Mouse (Mus musculus) adrenal gland, postnatal 36 days (tissue): ENCODE measurements around the gene Tyk2. TPM values are rescaled to one million over a fixed set of nuclear protein-coding genes. Genes with fewer than 3 reads are reported as not detected.

Experiments used
- DNase-seq, 2 experiments: peaks; one replicate each; pipeline ENCODE4 v3.0.0; 2021; ENCODE audit warnings: mixed read lengths in 1 of 2
- total RNA-seq, 2 experiments: library from RNA; stranded (reverse); gene quantifications; 2 replicates each; pipeline ENCODE4 v1.2.3; 2021

Tyk2 gene
- total RNA-seq, 2 experiments from 2014 or later, result 14.6 to 15.2 TPM

DNA sequence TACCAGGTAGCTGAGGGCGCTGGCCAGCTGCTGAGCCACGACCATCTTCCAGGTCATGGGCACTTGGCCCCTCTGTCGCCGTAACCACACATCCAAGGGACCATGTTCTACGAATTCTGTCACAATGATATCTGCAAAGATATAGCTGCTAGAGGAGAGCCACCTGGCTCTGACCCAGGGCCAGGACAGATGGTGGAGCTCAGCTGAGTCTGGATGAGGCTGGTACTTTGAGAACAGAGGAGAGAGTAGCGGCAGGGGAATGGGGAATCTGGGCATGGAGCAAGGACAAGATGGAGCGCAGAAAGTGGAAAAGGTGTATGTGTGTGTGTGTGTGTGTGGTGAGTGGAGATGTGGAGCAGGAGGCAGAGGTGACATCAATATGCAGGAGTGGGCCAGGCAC lies 16.9 kb downstream of the Tyk2 start:
- no peak for DNase-seq

DNA sequence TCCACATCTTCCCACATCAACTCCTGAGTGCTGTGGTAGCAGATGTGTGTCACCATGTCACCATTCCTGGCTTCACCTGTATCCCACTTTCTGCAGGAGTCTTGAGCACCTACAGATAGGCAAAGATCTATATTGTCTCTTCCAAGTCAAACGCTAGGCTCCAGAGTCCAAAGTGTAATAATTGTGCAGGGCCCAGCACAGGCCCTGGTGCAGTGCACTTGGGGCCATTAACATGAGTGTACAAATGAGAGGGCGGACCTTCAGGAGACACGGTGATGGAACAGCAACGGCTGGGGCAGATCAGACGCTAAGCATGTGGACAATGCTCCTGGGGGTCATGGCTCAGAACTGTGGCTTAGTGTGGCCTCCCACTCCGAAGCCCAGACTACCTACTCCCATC lies 17.3 kb downstream of the Tyk2 start:
- DNase-seq, result no peak

DNA sequence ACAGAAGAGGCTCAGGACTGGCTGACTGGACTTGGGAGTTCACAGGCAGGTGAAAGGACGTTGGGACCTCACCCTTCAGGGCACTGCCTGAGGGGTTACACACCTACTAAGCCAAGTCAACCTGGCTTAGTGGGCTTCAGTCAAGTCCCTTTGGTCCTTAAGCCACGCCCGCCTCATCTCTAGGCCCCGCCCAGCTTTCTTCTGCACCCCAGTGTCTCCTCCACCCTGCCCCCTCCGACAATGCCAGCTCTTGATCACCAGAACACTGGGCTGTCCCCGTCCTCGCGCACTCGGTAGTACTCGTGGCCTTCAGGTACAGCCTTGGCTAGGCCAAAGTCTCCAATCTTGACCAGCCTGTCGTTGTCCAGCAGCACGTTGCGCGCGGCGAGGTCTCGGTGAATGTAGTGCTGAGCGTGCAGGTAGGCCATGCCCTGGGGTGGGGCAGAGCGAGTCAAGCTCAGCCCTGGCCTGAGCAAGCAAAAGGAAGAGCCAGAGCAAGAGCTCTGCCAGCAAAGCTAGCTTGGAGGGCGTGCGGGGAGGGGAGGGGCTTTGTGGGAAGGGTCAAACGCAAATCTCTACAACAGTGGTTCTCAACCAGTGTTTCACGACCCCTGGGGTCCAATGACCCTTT lies 23.3 kb downstream of the Tyk2 start:
- no peak for DNase-seq

DNA sequence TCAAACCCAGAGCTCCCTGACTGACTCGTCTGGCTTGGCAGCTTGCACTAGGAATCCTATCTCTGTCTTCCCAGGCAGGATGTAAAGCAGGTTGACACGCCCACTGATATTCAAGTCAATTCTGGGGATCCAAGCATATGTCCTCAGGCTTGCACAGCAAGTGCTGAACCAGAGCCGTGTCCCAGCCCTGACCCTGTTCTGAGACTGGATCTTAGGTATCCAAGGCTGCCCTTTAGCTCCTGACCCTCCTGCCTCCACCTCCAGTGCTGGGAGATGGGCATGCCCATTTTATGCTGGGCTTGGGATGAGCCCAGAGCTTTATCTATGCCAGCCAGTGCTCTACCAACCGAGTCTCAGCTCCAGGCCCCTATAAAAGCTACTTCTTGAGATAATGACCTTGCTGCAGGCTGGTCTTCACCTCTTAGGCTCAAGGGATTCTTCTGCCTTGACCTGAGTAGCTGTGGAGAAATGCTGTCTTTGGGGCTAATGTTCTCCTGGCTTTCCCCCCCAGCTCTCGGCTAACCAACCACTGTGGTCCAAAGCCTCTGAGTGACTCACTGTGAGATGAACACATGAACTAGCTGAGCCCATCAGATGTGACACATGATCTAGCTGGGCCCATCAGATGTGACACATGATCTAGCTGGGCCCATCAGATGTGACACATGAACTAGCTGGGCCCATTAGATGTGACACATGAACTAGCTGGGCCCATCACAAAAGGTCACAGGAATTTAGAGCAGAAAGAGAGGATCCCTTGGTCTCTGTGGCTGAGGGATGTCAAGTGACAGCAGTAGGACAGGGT lies 25.1 kb downstream of the Tyk2 start:
- no peak for DNase-seq

DNA sequence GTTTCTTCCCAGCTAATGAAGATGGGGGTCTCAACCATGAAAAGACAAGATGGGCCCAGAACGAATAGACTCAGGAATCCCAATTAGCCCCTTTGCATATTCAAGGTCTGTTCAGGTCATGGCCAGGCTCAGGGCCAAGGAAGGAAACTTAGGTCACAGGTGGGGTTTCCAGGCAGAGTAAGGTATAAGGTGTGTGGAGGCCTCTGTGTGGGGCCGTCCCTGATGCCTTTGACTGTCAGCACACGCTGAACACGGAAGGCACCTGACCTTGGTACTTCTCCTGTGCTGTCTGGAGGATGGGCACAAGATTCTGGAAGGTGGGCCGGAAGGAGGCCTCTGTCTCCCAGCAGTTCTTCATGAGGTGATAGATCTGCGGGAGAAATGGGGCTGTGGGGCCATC lies 26.2 kb downstream of the Tyk2 start:
- DNase-seq, result no peak

DNA sequence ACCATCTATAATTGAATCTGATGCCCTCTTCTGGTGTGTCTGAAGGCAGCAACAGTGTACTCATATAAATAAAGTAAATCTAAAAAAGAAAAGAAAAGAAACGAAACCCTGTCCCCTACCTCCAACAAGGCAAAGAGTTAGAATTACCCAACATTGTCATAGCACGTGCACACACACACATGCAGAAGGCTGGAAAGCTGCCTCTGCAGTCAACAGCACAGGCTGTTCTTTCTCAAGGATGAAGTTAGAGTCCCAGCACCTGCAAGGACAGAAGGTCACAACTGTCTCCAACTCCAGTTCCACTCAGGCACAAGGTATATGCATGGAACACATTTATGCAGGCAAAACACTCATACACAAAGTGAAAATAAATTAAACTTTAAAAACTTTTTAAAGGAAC lies 29.0 kb downstream of the Tyk2 start:
- DNase-seq, result peak in 1 of 2 experiments; percentile 56

DNA sequence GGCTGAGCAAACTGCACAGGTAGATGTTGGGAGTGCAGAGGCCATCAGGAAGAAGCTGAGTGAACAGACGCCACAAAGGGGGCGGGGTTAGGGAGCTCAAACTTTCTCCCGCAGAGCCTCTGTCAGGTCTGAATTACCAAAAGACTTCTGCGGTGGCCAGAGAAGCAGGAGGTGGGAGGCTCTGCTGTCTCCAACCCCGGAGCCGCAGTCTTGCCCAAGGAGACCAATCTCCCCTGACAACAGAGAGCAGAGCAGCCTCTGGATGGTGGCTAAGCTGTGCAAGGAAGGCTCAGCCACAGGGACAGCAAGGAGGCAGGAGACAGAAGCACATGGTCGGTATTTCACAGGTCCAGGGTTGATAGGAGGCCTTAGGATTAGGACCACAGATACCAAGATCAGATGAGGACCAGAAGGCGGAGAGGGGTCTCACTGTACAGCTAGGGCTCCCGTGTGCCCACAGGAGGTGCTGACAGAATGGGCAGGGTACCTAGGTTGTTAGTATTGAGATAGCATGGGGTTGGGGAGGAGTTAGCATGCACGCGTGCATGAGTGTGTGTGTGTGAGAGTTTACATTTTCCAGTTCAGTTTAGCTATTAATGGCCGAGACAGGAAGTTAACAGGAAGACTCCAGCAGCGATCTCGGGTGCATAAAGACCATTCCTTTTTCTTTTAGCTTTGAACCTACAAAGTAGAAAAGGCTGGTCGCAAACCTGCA lies 30.4 kb downstream of the Tyk2 start:
- no peak for DNase-seq

DNA sequence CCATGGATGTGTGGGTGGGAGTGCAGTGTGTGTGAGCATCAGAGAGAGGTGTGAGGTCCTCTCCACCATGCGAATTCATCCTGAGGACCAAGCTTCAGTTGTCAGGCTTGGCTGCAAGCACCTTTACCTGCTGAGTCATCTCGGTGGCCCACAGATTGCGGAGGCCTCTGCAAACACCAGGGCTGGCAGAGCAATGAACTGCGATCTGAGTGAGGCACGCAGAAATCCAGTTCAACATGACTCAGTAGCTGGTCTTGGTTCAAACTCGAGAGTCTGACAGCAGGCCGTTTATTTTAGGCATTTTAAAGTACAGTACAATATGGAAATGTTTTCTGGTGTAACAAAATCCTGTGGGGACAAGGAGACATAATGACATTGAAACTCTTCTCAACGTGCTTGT lies 33.2 kb downstream of the Tyk2 start:
- peak; percentile 42 to 54 for DNase-seq

DNA sequence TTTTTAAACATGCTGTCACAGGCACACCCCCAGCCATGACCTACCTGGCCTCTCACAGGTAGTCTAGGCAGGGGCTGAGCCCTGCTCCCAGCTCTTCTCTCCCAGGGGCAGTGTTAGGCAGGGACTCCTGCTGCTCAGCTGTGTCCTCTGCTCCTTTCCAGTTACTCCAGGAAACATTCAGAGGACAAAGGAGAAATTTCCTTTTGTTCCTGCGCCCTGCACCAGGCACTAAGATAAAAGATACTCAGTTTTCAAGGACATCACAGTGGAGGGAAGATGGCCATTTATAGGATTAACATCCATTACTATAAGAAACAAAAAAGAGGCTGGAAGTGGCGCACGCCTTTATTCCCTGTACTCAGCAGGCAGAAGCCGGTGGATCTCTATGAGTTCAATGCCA lies 35.1 kb downstream of the Tyk2 start:
- no peak for DNase-seq

DNA sequence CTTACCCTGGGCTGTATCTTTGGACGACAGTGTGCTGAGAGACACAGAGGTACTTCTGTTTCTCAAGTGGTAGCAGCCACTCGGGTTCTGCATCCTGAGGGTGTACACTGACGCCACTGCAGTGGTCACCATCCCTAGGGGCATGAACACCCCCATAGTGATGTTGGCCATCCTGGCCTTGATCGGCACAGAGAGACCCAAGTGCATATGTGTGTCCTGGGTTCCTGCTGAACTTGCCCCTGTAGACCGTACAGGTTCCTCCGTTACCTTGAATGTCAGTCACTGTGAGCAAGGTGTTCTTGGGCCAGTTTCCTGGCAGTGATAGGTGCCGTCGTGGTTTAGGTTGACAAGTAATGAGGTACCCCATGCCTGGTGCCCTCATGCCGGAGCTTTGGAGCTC lies 37.6 kb downstream of the Tyk2 start:
- DNase-seq, result no peak

DNA sequence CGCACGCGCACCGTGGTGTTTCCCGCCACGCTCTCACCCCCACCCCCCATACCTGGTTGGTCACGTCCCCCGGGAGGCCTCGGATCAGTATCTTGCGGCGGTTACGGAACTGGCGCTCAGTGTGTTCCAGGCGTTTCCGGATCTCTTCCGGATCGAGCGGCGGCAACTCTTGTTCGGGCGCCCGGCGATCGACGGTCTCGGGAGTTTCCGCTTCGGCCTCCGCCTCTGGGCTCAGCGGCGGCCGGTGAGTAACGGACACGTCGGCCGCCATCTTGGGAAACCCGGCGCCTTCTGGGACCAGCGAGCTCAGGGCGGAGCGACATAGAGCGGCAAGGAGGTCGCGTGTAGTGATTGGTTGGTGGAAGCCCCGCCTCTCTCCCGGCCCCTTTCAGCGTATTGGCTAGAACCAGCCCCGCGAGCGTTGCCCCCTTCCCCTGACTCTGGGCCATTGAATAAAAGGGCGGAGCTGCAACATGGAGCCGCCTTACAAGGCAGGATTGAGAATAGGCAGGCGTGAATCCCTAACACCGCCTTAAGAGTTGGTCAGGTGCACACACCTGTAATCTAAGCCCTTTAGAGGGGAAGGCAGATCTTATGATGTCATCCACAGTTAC lies 39.2 kb downstream of the Tyk2 start, which contains the start of the genes Gm38431 and Raver1:
Gene Gm38431, minus strand, starts transcription at position 291 of the 614 bp plus-strand sequence.
Gene Raver1, minus strand, starts transcription at position 302 of the 614 bp plus-strand sequence.
- DNase-seq, result peak; percentile 98 to 99

DNA sequence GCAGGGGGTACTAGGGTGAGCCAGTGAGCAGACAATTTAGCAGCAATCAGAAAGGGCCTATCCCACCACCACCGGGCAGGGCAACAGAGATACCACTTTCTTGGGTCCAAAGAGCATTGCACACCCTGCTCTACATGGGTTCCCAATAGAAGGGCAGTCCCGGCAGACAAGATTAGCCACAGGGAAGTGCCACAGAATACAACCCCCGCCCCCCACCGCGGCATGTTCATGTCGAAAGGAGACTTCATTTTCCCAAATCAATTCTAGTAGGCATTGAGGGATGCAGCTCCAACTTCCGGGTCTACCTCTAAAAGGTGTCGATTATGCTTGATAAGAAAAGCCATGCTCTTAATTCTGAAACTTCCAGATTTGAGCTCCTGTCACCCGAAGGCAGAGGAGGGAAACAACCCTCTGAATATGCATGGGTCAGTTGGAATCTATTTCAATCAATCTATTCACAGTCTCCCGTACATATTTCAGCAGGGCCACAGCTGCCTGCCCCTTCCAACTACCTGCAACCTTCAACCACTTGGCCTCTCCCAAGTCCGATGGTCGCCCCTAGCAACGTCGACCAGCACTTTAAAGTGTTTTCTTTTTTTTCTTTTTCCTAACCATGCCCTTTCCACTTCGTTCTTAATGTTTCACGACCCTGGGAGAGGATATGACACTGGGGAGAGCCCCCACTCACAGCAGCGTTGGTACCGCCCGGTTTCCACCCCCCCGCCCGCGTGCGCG lies 39.9 kb downstream of the Tyk2 start:
- no peak for DNase-seq

DNA sequence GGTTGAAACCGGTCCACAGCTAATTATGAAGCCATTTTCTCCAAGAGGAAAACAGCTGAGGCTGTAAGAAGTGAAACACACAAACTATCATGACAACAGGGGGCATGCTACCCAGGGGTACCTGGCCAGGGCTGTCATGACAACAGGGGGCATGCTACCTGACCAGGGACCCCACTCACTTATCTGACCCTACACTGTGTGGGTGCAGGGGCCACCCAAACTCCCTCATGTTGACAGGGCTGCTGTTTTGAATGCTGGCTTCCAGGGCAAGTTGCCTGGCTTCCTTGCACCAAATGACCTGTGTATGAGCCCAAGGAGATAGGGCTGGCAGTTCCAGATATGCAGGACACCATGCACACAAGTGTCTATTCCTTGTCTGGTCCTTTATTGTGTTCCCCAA lies 40.5 kb downstream of the Tyk2 start:
- DNase-seq, result no peak

DNA sequence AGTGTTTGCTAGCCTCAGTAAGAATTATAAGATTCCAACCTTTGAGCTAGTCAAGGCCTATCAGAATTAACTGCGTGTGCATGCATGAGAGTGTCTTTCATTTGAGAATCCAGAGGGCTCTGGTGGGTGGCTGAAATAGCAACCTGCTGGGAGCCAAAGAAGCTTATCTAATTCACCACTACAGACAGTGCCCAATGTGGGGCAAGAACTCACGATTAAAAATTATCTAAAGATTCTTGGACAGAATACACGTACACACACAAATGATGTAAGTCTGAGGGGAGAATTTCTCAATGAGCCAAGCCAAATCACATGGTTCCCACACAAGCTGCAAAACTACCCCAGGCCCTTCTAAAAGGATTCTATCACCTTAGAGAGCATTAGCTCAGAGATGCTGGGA lies 47.7 kb downstream of the Tyk2 start:
- no peak for DNase-seq

DNA sequence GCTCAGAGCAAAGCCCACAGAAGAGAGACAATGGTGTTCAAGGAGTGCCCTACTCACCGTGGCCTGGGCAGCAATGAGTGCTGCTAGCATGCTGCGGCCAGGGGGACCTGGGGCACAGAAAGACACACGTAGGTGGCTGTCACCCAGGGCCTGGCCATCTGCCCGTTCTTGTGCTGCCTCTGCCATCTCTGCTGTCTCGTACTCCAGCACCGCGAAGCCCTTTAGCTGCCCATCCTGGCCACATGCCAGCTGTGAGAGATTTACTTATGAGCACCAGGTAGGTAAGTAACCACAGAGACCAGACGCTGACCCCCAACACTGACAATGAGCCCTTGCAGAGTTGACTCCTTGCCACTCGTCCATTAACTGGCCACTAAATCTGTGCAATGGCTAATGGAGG lies 49.9 kb downstream of the Tyk2 start:
- no peak for DNase-seq

DNA sequence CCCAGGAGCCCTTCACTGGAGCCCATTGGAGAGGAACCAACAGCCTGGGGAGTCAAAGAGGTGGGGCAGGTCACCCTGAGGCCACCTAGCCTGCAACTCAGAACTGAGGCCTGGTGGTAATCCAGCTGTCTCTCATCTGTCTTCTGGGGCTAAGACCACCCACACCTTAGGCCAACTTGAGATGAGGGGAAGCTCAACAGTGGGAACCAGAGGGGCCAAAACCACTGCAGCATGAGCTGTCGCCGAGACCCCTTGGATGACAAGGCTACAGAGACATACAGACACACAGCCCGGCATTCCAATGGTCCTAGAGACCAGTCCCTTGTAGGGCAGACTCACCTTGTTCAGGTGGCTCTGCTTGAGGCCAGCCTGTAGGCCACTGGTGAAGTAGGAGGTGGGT lies 55.4 kb downstream of the Tyk2 start:
- no peak for DNase-seq

DNA sequence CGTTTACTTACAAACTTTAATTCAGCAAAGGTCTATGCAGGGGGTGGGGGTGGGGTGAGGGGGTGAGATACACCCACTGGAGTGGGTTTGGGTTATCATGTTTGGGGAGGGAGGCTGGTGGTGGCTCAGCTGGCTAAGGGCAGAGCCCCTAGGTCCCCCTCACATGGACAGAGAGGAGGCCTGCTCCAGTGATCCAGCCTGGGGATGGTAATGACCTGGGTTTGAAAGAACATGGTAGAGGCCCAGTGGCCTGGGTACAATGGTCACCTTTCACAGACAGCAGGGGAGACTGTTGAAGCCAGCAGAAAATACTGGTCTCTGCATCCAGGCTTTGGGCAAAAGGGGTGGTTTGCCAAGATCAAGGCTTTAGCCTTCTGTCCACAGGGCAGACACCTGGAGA lies 56.9 kb downstream of the Tyk2 start:
- DNase-seq, result no peak

DNA sequence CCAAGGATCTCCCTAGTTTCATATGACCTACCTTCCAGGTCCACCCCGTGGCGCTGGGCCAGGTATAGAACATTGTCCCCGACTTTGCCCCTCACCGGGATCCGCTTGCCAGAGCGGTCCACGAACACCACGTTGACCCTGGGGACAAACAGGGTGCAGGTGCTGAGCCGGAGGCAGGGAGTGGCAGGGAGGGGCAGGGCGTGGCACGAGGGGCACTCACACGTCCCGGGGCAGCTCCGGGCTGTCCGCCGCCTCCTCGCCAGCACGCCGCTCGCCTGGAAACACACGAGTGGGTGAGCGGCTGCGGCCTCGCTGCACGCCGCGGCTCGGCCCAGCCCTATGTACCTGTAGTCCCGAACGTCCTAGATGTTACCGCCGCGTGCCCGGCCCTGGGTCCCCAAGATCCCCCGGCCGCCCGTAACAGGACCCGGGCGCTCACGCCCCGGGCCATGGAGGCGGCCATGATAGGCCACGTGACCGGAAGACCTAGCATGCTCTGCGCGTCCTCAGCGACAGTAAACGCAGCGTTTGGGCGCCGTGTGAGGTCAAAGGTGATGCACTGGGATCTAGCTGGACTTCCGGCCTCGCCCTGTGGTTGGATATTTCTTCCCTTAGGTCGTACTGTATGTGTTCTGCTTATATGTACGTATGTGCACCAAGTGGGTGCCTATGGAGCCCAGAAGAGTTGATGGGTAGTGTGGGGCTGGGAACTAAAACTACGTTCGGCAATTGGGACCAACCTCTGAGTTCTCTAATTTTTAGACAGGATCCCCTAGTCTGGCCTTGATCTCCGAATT lies 57.8 kb downstream of the Tyk2 start, which contains the start of the genes Gm49373 and Fdx1l:
Gene Gm49373, minus strand, starts transcription at position 53 of the 797 bp plus-strand sequence.
Gene Fdx1l, minus strand, starts transcription at position 571 of the 797 bp plus-strand sequence.
- DNase-seq, result peak; percentile 93 to 94

DNA sequence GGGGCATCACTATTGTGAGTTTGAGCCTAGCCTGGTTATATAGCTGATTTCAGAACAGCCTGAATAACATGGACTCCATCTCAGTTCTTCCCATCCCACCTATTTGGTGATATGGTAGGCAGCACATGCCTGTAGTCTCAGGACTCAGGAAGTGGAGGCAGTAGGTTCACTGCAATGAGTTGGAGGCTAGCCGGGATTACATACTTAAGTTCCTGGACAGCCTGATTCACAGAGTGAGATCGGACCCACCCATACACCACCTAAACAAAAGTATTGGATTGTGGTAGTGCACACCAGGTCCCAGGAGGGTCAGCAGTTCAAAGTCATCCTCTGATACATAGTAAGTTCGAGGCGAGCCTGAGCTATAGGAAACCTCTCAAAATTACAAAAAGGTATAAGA lies 58.4 kb downstream of the Tyk2 start:
- no peak for DNase-seq

DNA sequence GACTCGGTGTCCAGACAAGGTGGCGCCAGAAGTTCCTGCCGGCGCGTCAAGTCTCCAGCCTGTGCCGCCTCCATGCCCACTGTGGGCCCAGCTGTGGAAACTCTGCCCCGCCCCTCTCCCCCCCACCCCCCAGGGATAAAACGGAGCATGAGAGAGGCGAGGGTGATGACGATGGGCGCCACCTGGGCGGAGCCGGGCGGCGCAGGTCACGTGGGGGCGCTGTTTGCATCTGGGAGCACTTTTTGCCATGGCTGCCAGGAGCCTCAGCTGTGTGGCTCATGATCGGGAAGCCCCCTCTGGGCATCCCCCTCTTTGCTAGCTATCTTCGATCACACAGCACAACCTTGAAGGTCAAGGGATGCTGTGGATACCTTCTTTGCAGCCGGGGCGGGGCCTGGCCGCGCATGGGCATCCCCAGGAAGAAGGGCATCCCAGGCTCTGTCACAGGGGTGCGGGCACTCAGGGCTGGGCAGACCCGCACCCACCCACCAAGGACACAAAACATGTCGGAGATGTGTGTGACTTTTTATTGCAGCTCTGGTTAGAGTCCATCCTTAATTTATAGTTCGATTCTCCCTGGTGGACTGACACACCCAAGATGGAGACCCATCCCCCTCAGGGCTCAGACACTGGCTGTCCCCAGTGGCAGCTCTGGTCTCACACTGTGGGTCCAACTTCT lies 63.9 kb downstream of the Tyk2 start, which contains the start of gene Zglp1:
Gene Zglp1, minus strand, starts transcription at position 88 of the 679 bp plus-strand sequence.
- DNase-seq, result no peak
